Mouse (Mus musculus): ENCODE results near the gene Tsku.

DNA sequence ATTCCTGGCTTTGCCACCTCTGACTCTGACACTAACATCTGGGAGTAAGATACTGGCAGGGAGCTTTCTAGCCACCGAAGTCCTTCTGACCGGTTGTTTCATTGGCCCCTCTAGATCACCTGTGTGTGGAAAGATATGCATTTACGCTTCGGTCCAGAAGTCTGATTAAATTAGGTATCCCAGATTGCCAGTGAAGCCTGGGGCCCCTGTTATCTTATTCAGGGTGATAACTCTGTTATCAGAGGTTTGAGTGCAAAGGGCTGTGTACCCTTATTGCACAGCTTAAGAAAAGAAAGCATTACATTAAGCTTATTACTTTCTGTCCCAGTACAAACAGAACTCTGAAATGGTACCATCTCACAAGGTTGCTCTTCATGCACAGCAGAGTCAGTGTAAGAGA lies 18.1 kb upstream of the Tsku start:
- TF ChIP-seq CTCF (IDR thresholded peaks at IDR 0.05; ENCODE audit: low read depth) (no peak), EP300 (IDR thresholded peaks at IDR 0.05; ENCODE audit: low read depth) (no peak)
